ENCODE assay signal across 15 mouse cellular contexts in the genomic region with DNA sequence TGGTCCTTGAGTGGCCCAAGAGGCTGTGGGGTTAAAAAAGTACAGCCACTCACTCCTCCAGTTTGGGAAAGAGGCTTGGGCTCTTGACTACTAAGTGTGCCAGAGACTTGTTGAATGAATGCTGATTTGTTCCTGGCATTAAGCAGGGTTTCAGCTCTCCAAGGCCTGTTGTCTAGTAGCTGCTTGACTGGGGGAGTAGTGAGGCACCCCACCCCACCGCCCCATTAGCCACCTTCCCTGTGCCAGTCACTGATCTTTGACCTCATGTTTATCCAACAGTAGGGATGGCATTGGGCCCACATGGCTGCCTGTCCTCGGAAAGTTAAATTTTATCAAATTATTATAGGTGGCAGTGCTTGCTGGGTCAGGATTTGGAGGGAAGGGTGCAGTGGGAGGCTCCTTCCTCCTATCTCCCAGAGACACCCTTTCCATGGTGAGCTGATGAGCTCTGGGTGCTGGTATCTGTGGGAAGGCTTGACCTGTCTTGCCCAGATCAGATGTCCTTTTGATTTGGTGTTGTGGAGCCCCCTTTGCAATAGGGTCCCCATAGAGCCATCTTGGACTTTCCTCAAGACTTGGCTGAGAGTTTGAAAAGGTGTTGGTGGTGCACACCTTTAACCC. TPM values are rescaled to one million over a fixed set of nuclear protein-coding genes. Genes with fewer than 3 reads are reported as not detected.
DNase-seq lines count a peak whose midpoint lies in the region; ATAC-seq and TF ChIP-seq lines count a peak whose summit lies in the region.
"Had no signal": no experiment of that assay in that cellular context is flagged by ENCODE, and none has a peak within 500 bp of the region (broad histone marks: within the 10 kb centered on the region; RNA-seq: fewer than 3 reads in every experiment).

No protein-coding gene starts in this region.

- H3K27me3 ChIP-seq in heart, adult 2 months (ENCODE audit: control insufficient read depth, insufficient read depth, low read length), result no peaks in the 10 kb centered on the region
- no peaks in the 10 kb centered on the region for H3K27me3 ChIP-seq in lung, embryonic 16.5 days (ENCODE audit: control insufficient read depth, insufficient read depth, low read depth, low read length)
- H3K27me3 ChIP-seq in heart, postnatal 0 days (ENCODE audit: control insufficient read depth, insufficient read depth, low read length), result no peaks in the 10 kb centered on the region
- no peaks in the 10 kb centered on the region for H3K27me3 ChIP-seq in liver, embryonic 15.5 days
- H3K27me3 ChIP-seq: embryonic facial prominence, embryonic 12.5 days; heart, embryonic 13.5 days had no signal

- H3K9me3 ChIP-seq in lung, embryonic 16.5 days (ENCODE audit: control insufficient read depth, low read length), result no peaks in the 10 kb centered on the region
- no peaks in the 10 kb centered on the region for H3K9me3 ChIP-seq in heart, postnatal 0 days (replicated peaks; ENCODE audit: control insufficient read depth, low read length)
- no peaks in the 10 kb centered on the region for H3K9me3 ChIP-seq in liver, embryonic 15.5 days (replicated peaks)
- H3K9me3 ChIP-seq: embryonic facial prominence, embryonic 12.5 days; heart, embryonic 13.5 days had no signal

- TF ChIP-seq EP300 in heart, adult 2 months (IDR thresholded peaks at IDR 0.05; ENCODE audit: insufficient read depth, low read depth, low read length), result no peak
- TF ChIP-seq EP300 in heart, postnatal 0 days (IDR thresholded peaks at IDR 0.05; ENCODE audit: low read depth), result no peak

- DNase-seq in heart, adult 2 months, result peak in 1 of 2 experiments; percentile 17
- DNase-seq in heart, postnatal 36 days, result no peak
- no peak for DNase-seq in lung, postnatal 25 days (ENCODE audit: low spot score)
- peak; percentile 49 for DNase-seq in heart, postnatal 0 days (ENCODE audit: low spot score)
- DNase-seq in left cerebral cortex, adult 8-10 months (ENCODE audit: low spot score in 2 of 2), result no peak
- DNase-seq: cerebellum, adult 9-11 months; midbrain, embryonic 14.5 days; right cerebral cortex, postnatal 14 days; thymus, postnatal 14 days had no signal

- peak overlapping the region; percentile 44 for H3K27ac ChIP-seq in heart, adult 2 months
- H3K27ac ChIP-seq in lung, embryonic 16.5 days (ENCODE audit: low read length), result 0 out of 2 replicates have a peak overlapping the region, but pooled peaks have one; percentile 8
- peak overlapping the region; percentile 61 for H3K27ac ChIP-seq in heart, postnatal 0 days (ENCODE audit: low read depth)
- no peak overlapping the region for H3K27ac ChIP-seq in liver, embryonic 15.5 days (replicated peaks)
- H3K27ac ChIP-seq: embryonic facial prominence, embryonic 12.5 days; heart, embryonic 13.5 days had no signal

- H3K4me1 ChIP-seq in heart, adult 2 months (ENCODE audit: control insufficient read depth, insufficient read depth, low read length), result peaks cover 15% of the 10 kb centered on the region
- H3K4me1 ChIP-seq in lung, embryonic 16.5 days (replicated peaks; ENCODE audit: control insufficient read depth, insufficient read depth, low read length), result peaks cover 16% of the 10 kb centered on the region
- peaks cover 36% of the 10 kb centered on the region for H3K4me1 ChIP-seq in heart, postnatal 0 days (ENCODE audit: control insufficient read depth, insufficient read depth)
- peaks cover 38% of the 10 kb centered on the region for H3K4me1 ChIP-seq in liver, embryonic 15.5 days (replicated peaks)

- H3K36me3 ChIP-seq in heart, adult 2 months (ENCODE audit: control insufficient read depth, insufficient read depth, low read length), result peaks cover 19% of the 10 kb centered on the region
- no peaks in the 10 kb centered on the region for H3K36me3 ChIP-seq in lung, embryonic 16.5 days (ENCODE audit: control insufficient read depth, insufficient read depth, low read length)
- H3K36me3 ChIP-seq in heart, postnatal 0 days (replicated peaks; ENCODE audit: control insufficient read depth, insufficient read depth, low read length), result no peaks in the 10 kb centered on the region
- H3K36me3 ChIP-seq in liver, embryonic 15.5 days (replicated peaks), result no peaks in the 10 kb centered on the region; the same call in 1 of the 2 replicates
- H3K36me3 ChIP-seq: heart, embryonic 13.5 days had no signal

- TF ChIP-seq POLR2A in heart, adult 2 months (IDR thresholded peaks at IDR 0.05; ENCODE audit: insufficient read depth, low read depth, low read length), result no peak

- H3K4me2 ChIP-seq in lung, embryonic 16.5 days (ENCODE audit: low read depth, low read length), result no peak overlapping the region
- 0 out of 2 replicates have a peak overlapping the region, but pooled peaks have one; percentile 12 for H3K4me2 ChIP-seq in heart, postnatal 0 days (ENCODE audit: low read depth, low read length)
- H3K4me2 ChIP-seq in liver, embryonic 15.5 days, result no peak overlapping the region
- H3K4me2 ChIP-seq: embryonic facial prominence, embryonic 12.5 days; heart, embryonic 13.5 days had no signal

- peaks cover 14% of the 10 kb centered on the region for H3K79me2 ChIP-seq in heart, adult 2 months (replicated peaks; ENCODE audit: control insufficient read depth, insufficient read depth, low read length)

- intact Hi-C loops in heart, adult 2 months (cut with DNase I), result no loop called here
- intact Hi-C loops in heart, postnatal 36 days (cut with DNase I), result loop anchor here (2.0 kb wide), 1 partner anchor 14 kb away; no protein-coding TSS in a partner anchor

- ATAC-seq in lung, embryonic 16.5 days (ENCODE audit: low read depth), result no peak
- peak; percentile 76 for ATAC-seq in heart, postnatal 0 days (ENCODE audit: insufficient read depth, low read depth)
- peak; percentile 54; the same call in 1 of the 2 replicates for ATAC-seq in liver, embryonic 15.5 days (ENCODE audit: insufficient read depth)
- ATAC-seq in granulocyte monocyte progenitor cell, adult 5-6 weeks (replicated peaks; ENCODE audit: poor library complexity, severe bottlenecking), result no peak
- ATAC-seq: intestine, postnatal 0 days had no signal

- H3K9ac ChIP-seq in heart, adult 2 months (ENCODE audit: low read depth, low read length), result no peak overlapping the region
- no peak overlapping the region for H3K9ac ChIP-seq in lung, embryonic 16.5 days (ENCODE audit: low read length)
- H3K9ac ChIP-seq in heart, postnatal 0 days (replicated peaks; ENCODE audit: low read depth, low read length), result no peak overlapping the region
- H3K9ac ChIP-seq in liver, embryonic 15.5 days, result no peak overlapping the region
- H3K9ac ChIP-seq: embryonic facial prominence, embryonic 12.5 days; heart, embryonic 13.5 days had no signal

- H3K4me3 ChIP-seq in heart, adult 2 months, result no peak overlapping the region
- no peak overlapping the region for H3K4me3 ChIP-seq in lung, embryonic 16.5 days (ENCODE audit: low read length)
- no peak overlapping the region for H3K4me3 ChIP-seq in heart, postnatal 0 days (ENCODE audit: low read depth, low read length)
- H3K4me3 ChIP-seq in liver, embryonic 15.5 days (replicated peaks), result no peak overlapping the region
- H3K4me3 ChIP-seq: embryonic facial prominence, embryonic 12.5 days; heart, embryonic 13.5 days had no signal

- 45% methylated on average over 2 of the region's 2 CpGs for WGBS in heart, adult 2 months
- 55% methylated on average over 2 of the region's 2 CpGs for WGBS in lung, embryonic 16.5 days
- WGBS in heart, postnatal 0 days, result 31% methylated on average over 2 of the region's 2 CpGs
- WGBS in liver, embryonic 15.5 days (ENCODE audit: insufficient replicate concordance), result 48% methylated on average over 2 of the region's 2 CpGs

- TF ChIP-seq CTCF in heart, adult 2 months (IDR thresholded peaks at IDR 0.05), result no peak
- TF ChIP-seq CTCF in heart, postnatal 0 days (IDR thresholded peaks at IDR 0.05; ENCODE audit: low read depth), result no peak

RNA-seq across cellular contexts. Expression of gene Cds2, which starts 7.5 kb away (rescaled TPM):
- 10 to 100 TPM; 75.4 to 90.4 TPM for total RNA-seq in heart, adult 2 months (2021)
- 48.0 and 85.1 TPM in 2 replicates for polyA plus RNA-seq in heart, adult 2 months (2012; rRNA removed)
- 10 to 100 TPM; 80.8 to 84.3 TPM for total RNA-seq in heart, postnatal 36 days (2021)
- polyA plus RNA-seq in lung, embryonic 16.5 days (2015; fragmentation: Nextera tagmentation; extraction: Ambion mirVana), result 19.9 and 22.1 TPM in 2 replicates
- 61.5 and 74.0 TPM in 2 replicates for total RNA-seq in heart, postnatal 0 days (2014; rRNA removed; ENCODE audit: low replicate concordance)
- 22.6 and 26.7 TPM in 2 replicates for polyA plus RNA-seq in heart, postnatal 0 days (2015; fragmentation: Nextera tagmentation; extraction: Ambion mirVana)
- 8.8 and 9.6 TPM in 2 replicates for polyA plus RNA-seq in liver, embryonic 15.5 days (2015; fragmentation: Nextera tagmentation; extraction: Ambion mirVana)
- 8.7 and 22.5 TPM in 2 replicates for total RNA-seq in granulocyte monocyte progenitor cell, adult 5-6 weeks (2014; fragmentation: Nextera tagmentation)
- 7.0 and 9.7 TPM in 2 replicates for total RNA-seq in granulocyte monocyte progenitor cell, adult 5-6 weeks (2017)
- 100 to 1,000 TPM; 257 to 277 (median 265) TPM for total RNA-seq in left cerebral cortex, adult 8-10 months (2022)

RNA-seq across cellular contexts. Expression of gene Pcna, which starts 17.3 kb away (rescaled TPM):
- total RNA-seq in heart, adult 2 months (2021), result 10 to 100 TPM; 36.5 to 39.9 TPM
- 25.9 and 35.8 TPM in 2 replicates for polyA plus RNA-seq in heart, adult 2 months (2012; rRNA removed)
- total RNA-seq in heart, postnatal 36 days (2021), result 10 to 100 TPM; 35.1 to 43.6 TPM
- 239 and 250 TPM in 2 replicates for polyA plus RNA-seq in lung, embryonic 16.5 days (2015; fragmentation: Nextera tagmentation; extraction: Ambion mirVana)
- 142 and 167 TPM in 2 replicates for total RNA-seq in heart, postnatal 0 days (2014; rRNA removed; ENCODE audit: low replicate concordance)
- 74.8 and 82.4 TPM in 2 replicates for polyA plus RNA-seq in heart, postnatal 0 days (2015; fragmentation: Nextera tagmentation; extraction: Ambion mirVana)
- 249 and 274 TPM in 2 replicates for polyA plus RNA-seq in liver, embryonic 15.5 days (2015; fragmentation: Nextera tagmentation; extraction: Ambion mirVana)
- 627 and 644 TPM in 2 replicates for total RNA-seq in granulocyte monocyte progenitor cell, adult 5-6 weeks (2014; fragmentation: Nextera tagmentation)
- 619 and 668 TPM in 2 replicates for total RNA-seq in granulocyte monocyte progenitor cell, adult 5-6 weeks (2017)
- 10 to 100 TPM; 51.4 to 59.2 (median 53.9) TPM for total RNA-seq in left cerebral cortex, adult 8-10 months (2022)

RNA-seq across cellular contexts. Expression of gene Tmem230, which starts 22.8 kb away (rescaled TPM):
- 10 to 100 TPM; 23.1 to 23.3 TPM for total RNA-seq in heart, adult 2 months (2021)
- 28.0 and 43.2 TPM in 2 replicates for polyA plus RNA-seq in heart, adult 2 months (2012; rRNA removed)
- total RNA-seq in heart, postnatal 36 days (2021), result 10 to 100 TPM; 23.6 to 26.1 TPM
- polyA plus RNA-seq in lung, embryonic 16.5 days (2015; fragmentation: Nextera tagmentation; extraction: Ambion mirVana), result 45.3 and 49.3 TPM in 2 replicates
- total RNA-seq in heart, postnatal 0 days (2014; rRNA removed; ENCODE audit: low replicate concordance), result 32.5 and 46.1 TPM in 2 replicates
- 37.1 and 41.8 TPM in 2 replicates for polyA plus RNA-seq in heart, postnatal 0 days (2015; fragmentation: Nextera tagmentation; extraction: Ambion mirVana)
- 14.7 and 15.5 TPM in 2 replicates for polyA plus RNA-seq in liver, embryonic 15.5 days (2015; fragmentation: Nextera tagmentation; extraction: Ambion mirVana)
- total RNA-seq in granulocyte monocyte progenitor cell, adult 5-6 weeks (2014; fragmentation: Nextera tagmentation), result 50.1 and 51.5 TPM in 2 replicates
- 18.7 and 19.4 TPM in 2 replicates for total RNA-seq in granulocyte monocyte progenitor cell, adult 5-6 weeks (2017)
- total RNA-seq in left cerebral cortex, adult 8-10 months (2022), result 10 to 100 TPM; 34.0 to 37.1 (median 36.4) TPM

Comparison
In these comparisons a context has a peak if more than half of its experiments do, and no peak if none do; other contexts are left out.
1. ATAC-seq: peak in heart, postnatal 0 days (single experiment) and liver, embryonic 15.5 days (single experiment); none in lung, embryonic 16.5 days (single experiment) and granulocyte monocyte progenitor cell, adult 5-6 weeks (single experiment).